ENCODE assay signal across 19 mouse cellular contexts in genomic region chr1:84599025-84599424, GRCm38 (mm10).
DNase-seq lines count a peak whose midpoint lies in the region; ATAC-seq lines count a peak whose summit lies in the region.
"Had no signal": no experiment of that assay in that cellular context is flagged by ENCODE, and none has a peak within 500 bp of the region (broad histone marks: within the 10 kb centered on the region; RNA-seq: fewer than 3 reads in every experiment).

No protein-coding gene starts in this region.

- DNase-seq in forebrain, embryonic 10.5 days (ENCODE audit: extremely low spot score, low spot score) = no peak
- no peak for DNase-seq in hindbrain, embryonic 11.5 days (ENCODE audit: low spot score)
- no peak for DNase-seq in neural tube, embryonic 10.5 days (ENCODE audit: extremely low spot score, low spot score)
- DNase-seq in cerebellum, adult 8-10 months = no peak
- DNase-seq: adrenal gland, postnatal 10 days; B cell, adult 2 months; cerebellum, adult 11 months; cerebellum, adult 9-10 months; cerebellum, postnatal 25 days; gastrocnemius, postnatal 36 days; heart, adult 11 months; heart, postnatal 36 days had no signal

- ATAC-seq in forebrain, embryonic 15.5 days (replicated peaks) = no peak
- no peak for ATAC-seq in hindbrain, embryonic 15.5 days (ENCODE audit: low FRiP score, low read depth)
- no peak for ATAC-seq in hindbrain, embryonic 11.5 days (ENCODE audit: low FRiP score)
- no peak for ATAC-seq in neural tube, embryonic 13.5 days (ENCODE audit: low read depth)
- ATAC-seq: CD4-positive, CD25-positive, alpha-beta regulatory T cell, adult 4 months had no signal

- no peaks in the 10 kb centered on the region for H3K36me3 ChIP-seq in forebrain, embryonic 15.5 days
- H3K36me3 ChIP-seq in forebrain, embryonic 10.5 days (replicated peaks) = no peaks in the 10 kb centered on the region
- no peaks in the 10 kb centered on the region for H3K36me3 ChIP-seq in hindbrain, embryonic 15.5 days
- H3K36me3 ChIP-seq in hindbrain, embryonic 11.5 days (ENCODE audit: control insufficient read depth, insufficient read depth, low read length) = no peaks in the 10 kb centered on the region
- H3K36me3 ChIP-seq in neural tube, embryonic 13.5 days = no peaks in the 10 kb centered on the region
- H3K36me3 ChIP-seq: embryonic facial prominence, embryonic 12.5 days; forebrain, embryonic 12.5 days; heart, embryonic 13.5 days had no signal

- H3K4me3 ChIP-seq in forebrain, embryonic 15.5 days = no peak overlapping the region
- H3K4me3 ChIP-seq in forebrain, embryonic 10.5 days = no peak overlapping the region
- no peak overlapping the region for H3K4me3 ChIP-seq in hindbrain, embryonic 15.5 days
- no peak overlapping the region for H3K4me3 ChIP-seq in hindbrain, embryonic 11.5 days (ENCODE audit: low read depth, low read length)
- H3K4me3 ChIP-seq in neural tube, embryonic 13.5 days = no peak overlapping the region
- H3K4me3 ChIP-seq: embryonic facial prominence, embryonic 12.5 days; forebrain, embryonic 12.5 days; heart, embryonic 13.5 days had no signal

- 86% methylated on average over 5 of the region's 5 CpGs for WGBS in forebrain, embryonic 15.5 days
- WGBS in forebrain, embryonic 10.5 days = 90% methylated on average over 5 of the region's 5 CpGs
- WGBS in hindbrain, embryonic 15.5 days = 82% methylated on average over 5 of the region's 5 CpGs
- 93% methylated on average over 5 of the region's 5 CpGs for WGBS in hindbrain, embryonic 11.5 days
- WGBS in neural tube, embryonic 13.5 days = 86% methylated on average over 5 of the region's 5 CpGs

- H3K4me1 ChIP-seq in forebrain, embryonic 15.5 days = peaks cover 13% of the 10 kb centered on the region
- no peaks in the 10 kb centered on the region for H3K4me1 ChIP-seq in forebrain, embryonic 10.5 days
- H3K4me1 ChIP-seq in hindbrain, embryonic 15.5 days (replicated peaks) = peaks cover 31% of the 10 kb centered on the region
- H3K4me1 ChIP-seq in hindbrain, embryonic 11.5 days (replicated peaks; ENCODE audit: control insufficient read depth, insufficient read depth, low read length) = no peaks in the 10 kb centered on the region
- peaks cover 36% of the 10 kb centered on the region for H3K4me1 ChIP-seq in neural tube, embryonic 13.5 days (replicated peaks)
- H3K4me1 ChIP-seq: embryonic facial prominence, embryonic 12.5 days; forebrain, embryonic 12.5 days; heart, embryonic 13.5 days had no signal

- H3K27me3 ChIP-seq in forebrain, embryonic 15.5 days = no peaks in the 10 kb centered on the region
- H3K27me3 ChIP-seq in forebrain, embryonic 10.5 days (ENCODE audit: poor library complexity, severe bottlenecking) = no peaks in the 10 kb centered on the region
- no peaks in the 10 kb centered on the region for H3K27me3 ChIP-seq in hindbrain, embryonic 15.5 days
- no peaks in the 10 kb centered on the region for H3K27me3 ChIP-seq in hindbrain, embryonic 11.5 days (ENCODE audit: control insufficient read depth, insufficient read depth, low read length)
- no peaks in the 10 kb centered on the region for H3K27me3 ChIP-seq in neural tube, embryonic 13.5 days
- H3K27me3 ChIP-seq: embryonic facial prominence, embryonic 12.5 days; forebrain, embryonic 12.5 days; heart, embryonic 13.5 days had no signal

- H3K4me2 ChIP-seq in forebrain, embryonic 15.5 days (replicated peaks) = no peak overlapping the region
- H3K4me2 ChIP-seq in hindbrain, embryonic 15.5 days = no peak overlapping the region
- H3K4me2 ChIP-seq in hindbrain, embryonic 11.5 days (replicated peaks; ENCODE audit: low read depth, low read length) = no peak overlapping the region
- H3K4me2 ChIP-seq in neural tube, embryonic 13.5 days = no peak overlapping the region
- H3K4me2 ChIP-seq: embryonic facial prominence, embryonic 12.5 days; forebrain, embryonic 12.5 days; heart, embryonic 13.5 days had no signal

- no peak overlapping the region for H3K9ac ChIP-seq in forebrain, embryonic 15.5 days (replicated peaks)
- H3K9ac ChIP-seq in hindbrain, embryonic 15.5 days = no peak overlapping the region
- H3K9ac ChIP-seq in hindbrain, embryonic 11.5 days (ENCODE audit: low read depth, low read length) = no peak overlapping the region
- H3K9ac ChIP-seq in neural tube, embryonic 13.5 days = no peak overlapping the region
- H3K9ac ChIP-seq: embryonic facial prominence, embryonic 12.5 days; forebrain, embryonic 12.5 days; heart, embryonic 13.5 days had no signal

- no peaks in the 10 kb centered on the region for H3K9me3 ChIP-seq in forebrain, embryonic 15.5 days
- H3K9me3 ChIP-seq in forebrain, embryonic 10.5 days = no peaks in the 10 kb centered on the region
- H3K9me3 ChIP-seq in hindbrain, embryonic 15.5 days = no peaks in the 10 kb centered on the region
- no peaks in the 10 kb centered on the region for H3K9me3 ChIP-seq in hindbrain, embryonic 11.5 days (ENCODE audit: control insufficient read depth, low read length)
- peaks cover 9% of the 10 kb centered on the region; the same call in 1 of the 2 replicates for H3K9me3 ChIP-seq in neural tube, embryonic 13.5 days
- H3K9me3 ChIP-seq: embryonic facial prominence, embryonic 12.5 days; forebrain, embryonic 12.5 days; heart, embryonic 13.5 days had no signal

- peak overlapping the region; percentile 32; the same call in 1 of the 2 replicates for H3K27ac ChIP-seq in forebrain, embryonic 15.5 days (replicated peaks)
- H3K27ac ChIP-seq in forebrain, embryonic 10.5 days = no peak overlapping the region
- peak overlapping the region; percentile 51; the same call in 1 of the 2 replicates for H3K27ac ChIP-seq in hindbrain, embryonic 15.5 days (replicated peaks)
- no peak overlapping the region for H3K27ac ChIP-seq in hindbrain, embryonic 11.5 days (ENCODE audit: low read depth, low read length)
- peak overlapping the region; percentile 15; the same call in 1 of the 2 replicates for H3K27ac ChIP-seq in neural tube, embryonic 13.5 days (replicated peaks)
- H3K27ac ChIP-seq: embryonic facial prominence, embryonic 12.5 days; forebrain, embryonic 12.5 days; heart, embryonic 13.5 days had no signal

Comparison
In these comparisons a context has a peak if more than half of its experiments do, and no peak if none do; other contexts are left out.
1. H3K27ac ChIP-seq: peak in forebrain, embryonic 15.5 days (single experiment), hindbrain, embryonic 15.5 days (single experiment) and neural tube, embryonic 13.5 days (single experiment); none in forebrain, embryonic 10.5 days (single experiment) and hindbrain, embryonic 11.5 days (single experiment).